Mouse (Mus musculus) thymus, postnatal 0 days (tissue): ENCODE results near the gene Ccna2. TPM values are rescaled to one million over a fixed set of nuclear protein-coding genes. Genes with fewer than 3 reads are reported as not detected.
A peak's percentile ranks its signal among the peaks of the same experiment; 100 is the strongest.
"Not testable (repeated sequence)": the region's sequence is repeated elsewhere in the genome, so short reads cannot be mapped to it uniquely, and the experiment has no call there.

Experiments used
- DNase-seq: peaks from one replicate; pipeline ENCODE4 v3.0.0-alpha.2; 2015; ENCODE audit warnings: low spot score
- polyA plus RNA-seq: library from polyadenylated mRNA; unstranded; fragments of >200 nt; fragmentation: Nextera tagmentation; extraction: Ambion mirVana; gene quantifications from 2 replicates; pipeline ENCODE4 v1.2.1, GENCODE M21; 2015

Gene Ccna2
- 170 and 186 TPM in 2 replicates for polyA plus RNA-seq

DNA sequence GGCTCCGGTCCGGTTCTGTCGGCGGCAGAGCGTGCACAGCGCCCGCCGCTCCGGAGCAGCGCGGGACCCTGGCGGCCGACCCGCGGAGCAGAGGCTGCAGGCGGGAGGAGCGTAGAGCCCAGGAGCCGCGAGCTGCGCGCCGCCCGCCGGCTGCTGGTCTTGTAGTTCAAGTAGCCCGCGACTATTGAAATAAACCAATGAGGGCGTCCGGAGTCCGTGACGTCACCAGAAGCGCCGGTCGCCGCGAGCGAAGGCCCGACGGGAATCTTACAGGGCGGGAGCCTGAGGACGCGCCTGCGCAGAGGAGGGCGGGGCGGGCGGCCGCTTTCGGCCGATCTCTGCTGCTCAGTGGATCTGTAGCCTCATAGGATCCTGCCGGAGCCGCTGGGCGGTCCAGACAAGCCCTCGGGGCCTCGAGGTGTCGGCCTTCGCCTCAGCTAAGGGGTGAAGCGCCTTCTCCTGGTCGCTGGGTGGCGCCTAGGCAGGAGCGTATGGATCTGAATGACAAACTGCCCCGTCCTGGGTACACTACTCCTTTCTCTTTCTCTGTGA lies at the start of gene Ccna2:
TSS of gene Ccna2 (minus strand) at position 324 of the 552 bp plus-strand sequence.
- peak; percentile 96 for DNase-seq

DNA sequence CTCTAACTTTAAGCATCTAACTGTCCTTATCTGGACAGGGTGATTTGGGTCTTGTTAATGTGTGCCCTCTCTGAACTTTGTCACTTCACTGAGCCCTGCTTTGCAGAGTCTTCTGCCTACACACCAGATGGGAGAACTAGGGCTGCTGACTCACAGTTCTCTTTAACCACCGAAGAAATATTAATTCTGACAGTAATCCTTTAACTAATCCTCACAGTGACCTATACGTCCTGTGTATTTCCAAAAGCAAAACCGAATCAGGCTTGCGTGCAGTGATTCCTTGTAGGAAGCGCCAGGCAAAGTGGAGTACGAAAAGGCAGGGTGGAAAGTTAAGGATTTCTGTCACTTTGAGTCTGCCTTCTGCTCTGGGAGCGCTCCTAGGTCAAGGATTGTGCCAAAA lies 46.2 kb upstream of the Ccna2 start:
- no peak for DNase-seq

DNA sequence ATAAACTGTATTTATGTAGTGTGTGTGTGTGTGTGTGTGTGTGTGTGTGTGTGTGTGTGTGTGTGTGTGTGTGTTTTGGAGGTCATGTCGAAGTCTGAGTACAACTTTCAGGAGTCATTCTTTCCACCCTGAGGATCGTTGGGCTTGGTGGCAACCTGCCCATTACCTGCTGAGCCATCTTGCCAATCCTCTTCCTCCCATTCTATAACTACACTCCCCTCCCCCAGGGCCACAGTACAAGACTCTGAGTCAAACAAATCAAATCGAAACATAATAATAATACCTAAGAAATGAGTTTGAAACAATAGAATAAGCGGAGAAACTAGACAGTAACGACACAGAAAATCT lies 41.9 kb upstream of the Ccna2 start:
- no peak for DNase-seq

- DNase-seq: peak; percentile 93
Observed at GRCm38 (mm10) chr3:36613202-36613907, 41.4 kb upstream of the Ccna2 start, which contains the start of gene Bbs7. Gene Bbs7 (minus strand): TSS chr3:36613477.

DNA sequence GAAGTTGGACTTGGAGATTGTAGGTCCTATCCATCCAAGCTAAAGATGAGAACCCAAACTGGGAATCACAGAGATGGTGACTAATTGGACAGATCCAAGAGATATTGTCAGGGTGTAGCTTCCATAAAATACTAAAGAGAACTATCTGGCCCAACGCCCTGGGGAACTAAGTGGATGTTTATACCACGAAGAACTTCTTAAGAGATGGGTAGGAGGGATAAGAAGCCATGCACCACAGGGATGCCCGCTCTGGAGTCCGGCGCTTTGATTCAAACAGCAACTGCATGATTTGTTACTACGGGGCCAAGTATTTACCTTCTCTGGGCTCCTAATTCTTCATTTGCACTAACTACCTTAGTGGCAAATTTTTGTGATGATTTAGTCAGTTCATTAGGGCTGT lies 40.7 kb upstream of the Ccna2 start:
- DNase-seq: no peak

GRCm38 (mm10) chr3:36605894-36606783 lies 34.2 kb upstream of the Ccna2 start:
- no peak for DNase-seq

- not testable (repeated sequence) for DNase-seq
Observed at GRCm38 (mm10) chr3:36599773-36600172, 27.8 kb upstream of the Ccna2 start.

GRCm38 (mm10) chr3:36598811-36599210 lies 26.9 kb upstream of the Ccna2 start:
- no peak for DNase-seq

DNA sequence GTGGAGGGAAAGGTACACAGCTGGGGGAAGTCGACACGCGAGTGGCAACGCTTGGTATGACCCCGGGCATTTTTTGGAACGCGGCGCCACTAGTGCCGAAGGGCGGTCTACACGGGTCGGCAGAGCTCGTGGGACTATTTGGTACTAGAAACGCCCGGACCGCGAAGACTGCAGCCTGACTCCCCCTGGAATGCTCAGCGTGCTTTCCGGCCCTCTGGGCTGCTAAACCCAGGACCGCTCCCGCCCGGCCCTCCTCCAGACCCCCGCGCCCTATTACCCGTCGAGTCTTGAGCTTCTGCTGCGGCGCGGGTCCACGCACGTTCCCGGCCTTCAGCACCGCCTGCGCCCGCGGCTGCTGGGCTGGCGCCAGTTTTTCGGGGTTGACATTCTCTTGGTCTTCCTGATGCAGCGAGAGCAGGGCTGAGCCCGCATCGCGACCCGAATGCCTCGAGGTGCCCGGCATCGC lies 556 bp downstream of the Ccna2 start:
- no peak for DNase-seq

DNA sequence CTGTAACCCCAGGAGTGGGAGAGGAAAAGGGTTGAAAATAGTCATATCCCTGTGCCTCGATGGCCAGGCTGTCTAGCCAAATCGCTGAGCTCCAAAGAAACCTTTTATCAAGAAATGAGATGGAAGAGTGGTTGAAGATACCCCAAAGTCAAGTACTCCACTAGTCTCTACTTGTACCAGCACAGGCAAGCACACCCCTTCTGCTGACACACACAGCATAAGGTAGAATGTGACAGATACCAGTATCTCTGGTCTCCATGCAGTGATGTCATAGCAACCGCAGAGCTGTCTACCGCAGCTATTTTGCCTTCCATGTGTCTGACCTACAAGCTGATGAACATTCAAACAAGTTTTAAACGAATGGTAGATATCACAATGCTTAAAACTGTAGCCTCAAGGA lies 2.1 kb downstream of the Ccna2 start:
- no peak for DNase-seq

DNA sequence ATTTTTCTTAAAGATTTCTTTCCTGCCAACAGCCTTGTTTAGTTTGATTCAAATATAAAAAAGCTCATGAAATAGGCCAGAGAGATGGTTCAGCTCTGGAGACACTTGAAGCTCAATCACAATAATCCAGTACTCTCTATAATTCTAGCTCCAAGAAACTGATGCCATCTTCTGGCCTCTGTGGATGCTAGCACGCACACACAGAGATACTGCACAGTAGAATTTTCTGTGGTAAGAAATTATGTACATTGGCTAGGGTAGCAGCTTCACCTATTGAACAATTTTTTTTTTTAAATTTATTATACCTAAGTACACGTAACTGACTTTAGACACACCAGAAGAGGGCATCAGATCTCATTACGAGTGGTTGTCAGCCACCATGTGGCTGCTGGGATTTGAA lies 8.3 kb downstream of the Ccna2 start:
- DNase-seq: no peak

GRCm38 (mm10) chr3:36559606-36560005 lies 12.3 kb downstream of the Ccna2 start:
- no peak for DNase-seq

- DNase-seq: no peak
Observed at GRCm38 (mm10) chr3:36557601-36558000, 14.3 kb downstream of the Ccna2 start.

- DNase-seq: peak; percentile 90
Observed at GRCm38 (mm10) chr3:36552406-36553047, 19.4 kb downstream of the Ccna2 start, which contains the start of gene Exosc9. Gene Exosc9 (plus strand): TSS chr3:36552606.

DNA sequence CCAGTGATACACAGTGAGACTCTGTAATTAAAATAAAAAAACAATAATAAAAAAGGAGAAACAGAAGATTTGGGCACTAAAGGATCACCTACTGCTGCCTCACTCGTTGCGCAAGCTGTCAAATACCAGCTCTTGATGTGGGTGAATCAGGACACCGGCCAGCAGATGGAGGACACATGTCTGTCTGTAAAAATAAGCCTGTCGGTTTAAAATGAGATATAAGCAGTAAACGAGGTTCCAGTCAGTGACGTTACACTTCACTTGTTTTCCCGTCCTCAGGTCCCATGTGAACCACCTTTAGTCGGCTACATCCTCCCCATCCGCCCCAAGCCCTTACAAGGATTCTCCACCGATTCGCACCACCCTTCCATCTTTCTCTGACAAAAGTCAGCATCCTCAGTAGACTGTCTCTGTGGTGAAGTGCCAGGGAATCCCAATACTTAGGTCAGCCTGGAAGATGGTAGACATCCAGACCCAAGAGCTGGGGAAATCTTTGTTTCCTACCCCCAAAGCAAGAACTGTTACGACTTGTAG lies 20.0 kb downstream of the Ccna2 start:
- DNase-seq: no peak

GRCm38 (mm10) chr3:36551343-36551742 lies 20.6 kb downstream of the Ccna2 start:
- DNase-seq: no peak

DNA sequence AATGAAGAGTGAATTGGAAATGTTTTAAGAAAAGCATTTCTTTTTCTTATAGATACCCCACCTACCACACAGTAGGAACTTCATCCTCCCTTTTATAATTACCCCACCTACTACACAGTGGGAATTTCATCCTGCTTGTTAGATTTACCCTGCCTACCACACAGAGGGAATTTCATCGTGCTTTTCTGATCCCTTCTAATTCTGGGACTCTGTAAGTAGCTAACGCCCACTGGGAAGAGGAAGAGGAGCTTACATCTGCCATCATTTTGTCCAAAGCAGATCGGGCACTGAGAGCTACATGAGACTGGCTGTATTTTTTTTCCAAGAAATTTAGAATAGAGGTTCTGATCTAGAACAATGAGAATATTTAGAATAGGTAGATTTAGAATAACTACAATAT lies 27.0 kb downstream of the Ccna2 start:
- DNase-seq: no peak

- no peak for DNase-seq
Observed at GRCm38 (mm10) chr3:36541399-36541798, 30.6 kb downstream of the Ccna2 start.

DNA sequence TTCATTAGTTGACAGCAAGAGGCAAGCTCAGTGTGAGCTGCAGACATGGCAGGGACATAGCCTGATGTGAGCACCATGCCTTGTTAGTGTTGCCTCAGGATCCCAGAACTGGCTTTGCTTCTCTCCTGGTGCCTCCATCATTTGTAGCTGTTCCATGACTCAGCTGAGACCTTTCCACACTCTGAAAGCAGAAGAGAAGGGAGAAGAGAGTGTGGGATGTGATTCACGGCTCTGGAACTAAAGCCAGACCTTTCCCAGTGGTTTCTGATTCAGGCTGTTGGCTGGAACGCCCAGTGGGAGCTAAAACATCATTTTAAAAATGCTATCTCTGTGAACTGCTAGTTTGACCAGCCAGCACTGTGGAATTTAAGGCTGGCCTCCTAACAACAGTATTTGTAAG lies 31.2 kb downstream of the Ccna2 start:
- DNase-seq: no peak

DNA sequence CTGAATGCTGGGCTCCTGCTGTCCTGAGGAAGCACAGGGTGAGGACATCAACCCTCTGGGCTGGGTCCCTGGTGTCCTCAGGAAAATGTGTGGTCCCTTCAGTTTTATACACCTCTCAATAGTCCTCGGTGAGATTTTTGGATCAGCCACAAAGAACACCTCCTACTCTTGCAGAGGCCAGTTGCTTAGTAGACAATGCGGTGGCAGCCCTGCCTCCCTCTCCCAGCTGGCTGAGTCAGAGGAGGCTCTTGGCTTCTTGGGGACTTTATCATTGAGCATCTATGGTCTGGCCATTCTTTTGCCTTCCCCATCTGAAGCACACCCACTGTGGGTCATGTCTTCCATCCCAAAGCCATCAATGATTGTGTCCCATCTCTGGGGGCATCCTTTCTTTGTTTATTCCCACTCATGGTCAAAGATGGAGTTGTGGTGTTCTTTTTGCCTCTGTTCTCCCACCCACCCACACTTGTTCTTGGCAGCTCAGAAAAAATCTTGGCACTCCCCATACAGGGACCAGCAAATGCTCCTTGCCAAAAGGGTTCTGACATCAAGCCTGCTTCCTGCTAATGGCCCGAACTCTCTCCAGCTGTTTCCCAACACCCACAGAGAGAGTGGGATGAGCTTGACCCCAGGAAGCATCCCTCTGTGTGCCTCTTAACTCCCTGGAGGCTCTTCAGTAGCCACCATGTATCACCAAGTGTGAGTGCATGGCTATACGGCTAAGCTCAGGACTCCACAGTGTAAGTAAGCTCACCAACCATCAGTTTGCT lies 34.1 kb downstream of the Ccna2 start:
- DNase-seq: no peak
